Mouse (Mus musculus) G1E-ER4 (cell line): Measurements from ENCODE around the gene Boll. TPM values are rescaled to one million over a fixed set of nuclear protein-coding genes. Genes with fewer than 3 reads are reported as not detected.

Source experiments
- GATA1 ChIP-seq: IDR thresholded peaks from one replicate; pipeline ENCODE4 v1.8.0; 2012; ENCODE audit warnings: low read length, inconsistent platforms
- polyA plus RNA-seq: library from polyadenylated mRNA; stranded (reverse); fragments of >175 nt; gene quantifications from 2 replicates; pipeline ENCODE4 v1.2.3, GENCODE M21; 2012

Boll gene
- polyA plus RNA-seq, 1 experiment: not detected

DNA sequence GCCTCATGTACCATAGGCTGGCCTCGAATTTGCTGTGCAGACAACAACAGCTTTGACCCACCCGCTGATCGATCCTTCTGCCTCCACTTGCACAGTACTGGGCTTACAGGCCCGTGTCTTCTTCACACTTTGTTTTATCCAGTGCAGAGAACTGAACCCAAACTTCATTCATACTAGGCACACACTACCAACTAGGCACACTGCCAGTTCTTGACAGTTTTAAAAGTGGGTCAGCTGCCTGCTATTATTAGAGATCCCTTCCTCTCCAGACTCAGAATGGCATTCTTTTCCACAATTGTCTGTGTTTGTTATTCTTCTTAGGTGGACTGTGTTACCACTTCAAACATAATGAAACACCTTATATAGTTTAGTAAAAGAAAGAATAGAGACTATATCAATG lies 141.9 kb downstream of the Boll start:
- no peak for TF ChIP-seq GATA1

DNA sequence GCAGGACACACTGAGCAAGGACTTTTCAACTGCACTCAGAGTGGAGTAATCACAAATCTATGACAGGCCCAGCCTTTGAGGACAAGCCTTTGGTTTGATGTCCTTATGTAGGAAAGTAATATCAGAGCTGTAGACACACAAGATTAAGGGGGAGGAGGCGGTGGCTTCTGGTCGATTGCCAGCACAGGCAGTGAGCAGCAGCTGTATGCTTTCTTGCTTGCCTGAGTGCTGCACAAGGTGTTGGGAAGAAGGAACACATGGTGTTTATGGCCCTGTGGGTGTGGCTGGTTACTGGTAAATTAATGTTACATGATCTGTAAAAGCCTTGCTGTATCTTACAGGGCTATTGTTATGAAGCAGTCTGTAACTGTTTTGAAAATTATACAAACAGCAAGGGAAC lies 146.1 kb downstream of the Boll start:
- no peak for TF ChIP-seq GATA1

DNA sequence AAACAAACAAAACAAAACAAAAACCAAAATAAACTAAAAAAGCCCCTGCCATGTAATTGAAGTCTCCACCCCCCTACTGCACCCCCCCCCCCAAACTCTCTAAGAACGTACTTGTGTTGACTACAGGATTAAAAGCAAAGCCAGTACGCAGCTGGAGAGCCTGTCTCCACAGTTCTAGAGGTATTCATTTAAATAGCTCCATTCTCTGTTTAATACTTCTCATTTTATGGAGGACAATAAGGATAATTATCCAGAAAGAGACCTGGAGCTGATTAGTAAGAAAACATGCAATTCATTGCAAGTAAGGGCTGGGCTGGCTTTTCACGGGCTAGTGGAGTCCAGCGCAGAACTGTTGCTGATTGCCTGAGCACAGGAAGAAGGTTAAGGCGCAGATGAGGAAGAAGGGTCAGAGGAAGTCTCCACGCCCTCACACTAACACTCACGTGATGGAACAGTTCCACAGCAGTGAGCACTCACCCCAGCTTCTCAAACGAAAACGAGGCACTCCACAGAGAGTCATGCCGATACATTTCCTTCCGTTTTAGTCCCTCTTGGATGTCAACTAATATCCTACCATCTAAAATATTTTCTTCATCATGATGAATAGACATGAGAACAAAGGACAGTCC lies 148.0 kb downstream of the Boll start:
- TF ChIP-seq GATA1: no peak

DNA sequence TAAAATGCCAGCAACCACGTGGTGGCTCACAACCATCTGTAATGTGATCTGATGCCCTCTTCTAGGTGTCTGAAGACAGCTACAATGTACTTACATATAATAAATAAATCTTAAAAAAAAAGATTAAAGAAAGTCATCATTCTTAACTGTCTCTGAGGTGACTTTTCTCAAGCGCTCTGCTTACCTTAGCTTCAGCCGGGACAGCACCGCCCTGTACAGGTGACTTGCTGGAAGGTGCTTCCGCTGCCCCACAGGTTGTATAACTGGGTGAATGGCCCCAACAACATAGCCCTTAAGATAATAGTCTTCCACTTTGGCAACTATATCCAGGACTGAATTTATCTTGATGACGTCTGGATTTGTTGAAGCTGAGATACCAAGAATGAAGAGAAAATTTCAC lies 149.3 kb downstream of the Boll start:
- no peak for TF ChIP-seq GATA1

DNA sequence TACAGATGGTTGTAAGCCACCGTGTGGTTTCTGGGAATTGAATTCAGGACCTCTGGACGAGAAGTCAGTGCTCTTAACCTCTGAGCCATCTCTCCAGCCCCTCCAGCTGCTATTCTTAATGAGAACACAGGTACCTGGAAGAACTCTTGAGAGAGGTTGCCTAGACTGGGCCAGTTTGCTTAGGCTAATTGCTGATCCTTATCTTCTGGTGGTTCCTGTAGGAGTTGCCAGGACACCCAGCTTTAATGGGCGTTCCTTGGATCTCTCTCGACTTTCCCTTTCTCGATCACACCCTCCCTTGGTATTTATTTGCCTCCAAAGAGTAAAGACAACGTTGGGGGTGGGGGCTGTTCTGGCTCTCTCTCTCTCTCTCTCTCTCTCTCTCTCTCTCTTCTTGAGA lies 149.8 kb downstream of the Boll start:
- no peak for TF ChIP-seq GATA1

DNA sequence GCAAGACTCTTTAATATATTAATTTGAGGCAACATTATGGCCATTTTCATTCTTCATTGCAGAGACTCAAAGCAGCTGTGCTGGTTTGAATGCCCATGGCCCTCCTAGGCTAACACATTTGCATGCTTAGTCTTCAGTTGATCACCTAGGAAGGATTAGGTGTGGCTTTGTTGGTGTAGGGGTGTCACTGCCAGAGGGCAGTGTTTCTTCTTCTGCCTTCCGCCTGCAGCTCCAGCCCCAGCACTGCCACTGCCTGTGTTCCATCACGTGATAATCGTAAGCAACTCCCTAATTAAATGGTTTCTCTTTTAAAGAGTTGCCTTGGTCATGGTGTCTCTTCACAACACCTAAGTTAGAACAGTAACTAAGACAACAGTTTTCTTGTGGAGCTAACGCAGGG lies 150.5 kb downstream of the Boll start:
- no peak for TF ChIP-seq GATA1

DNA sequence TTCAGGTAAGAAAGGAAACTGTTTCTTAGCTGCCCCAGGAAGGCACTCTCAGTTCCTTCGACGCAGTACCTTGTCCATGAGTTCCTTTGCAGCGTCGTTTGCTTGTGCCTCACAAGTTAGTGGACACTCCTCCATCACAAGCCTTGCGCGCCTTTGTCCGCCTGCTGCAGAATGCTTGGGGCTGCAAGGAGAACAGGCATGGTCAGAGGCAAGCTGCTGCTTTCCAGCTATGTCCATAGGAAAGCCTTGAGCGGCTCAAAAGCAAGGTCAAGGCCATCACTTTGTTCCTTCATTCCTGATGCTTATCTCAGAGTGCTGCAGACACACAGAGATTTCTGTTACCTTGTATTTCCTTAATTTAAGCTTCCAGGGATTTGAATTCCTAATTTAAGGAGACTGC lies 152.2 kb downstream of the Boll start:
- TF ChIP-seq GATA1: no peak

DNA sequence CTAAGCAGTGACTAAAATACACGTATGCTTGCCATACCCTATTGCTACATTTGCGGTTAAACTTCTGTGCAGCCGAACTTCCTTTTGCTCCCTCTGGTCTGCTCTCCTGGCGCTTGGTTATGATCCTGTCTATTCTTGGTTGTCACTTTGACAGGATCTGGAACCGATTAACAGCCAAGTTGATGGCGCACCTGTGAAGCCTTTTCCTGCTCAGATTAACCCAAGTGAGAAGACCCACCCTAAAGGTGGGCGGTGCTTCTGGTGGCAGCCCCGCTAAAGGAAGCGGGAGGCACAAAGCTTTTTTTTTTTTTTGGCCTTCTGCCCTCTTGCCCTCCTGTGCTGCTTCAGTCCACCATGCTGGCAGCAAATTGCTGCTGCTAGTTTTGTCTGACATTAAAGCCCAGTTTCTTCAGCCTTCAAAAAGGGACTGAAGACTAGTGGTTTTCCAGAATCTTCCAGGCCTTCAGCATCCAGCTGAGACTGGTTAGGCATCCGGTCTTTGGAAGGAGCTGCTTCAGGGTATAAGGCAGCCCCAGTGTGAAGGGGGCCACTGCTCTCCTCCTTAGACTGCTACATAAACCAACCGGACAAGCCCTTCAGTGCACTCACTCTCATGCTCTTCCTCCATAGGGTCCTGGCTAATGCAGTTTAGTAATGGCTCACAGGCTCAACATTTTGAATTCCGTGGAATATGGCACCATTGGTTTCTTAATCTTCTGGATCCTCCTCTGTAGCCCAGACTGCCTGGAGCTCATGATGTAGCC lies 152.9 kb downstream of the Boll start:
- no peak for TF ChIP-seq GATA1

DNA sequence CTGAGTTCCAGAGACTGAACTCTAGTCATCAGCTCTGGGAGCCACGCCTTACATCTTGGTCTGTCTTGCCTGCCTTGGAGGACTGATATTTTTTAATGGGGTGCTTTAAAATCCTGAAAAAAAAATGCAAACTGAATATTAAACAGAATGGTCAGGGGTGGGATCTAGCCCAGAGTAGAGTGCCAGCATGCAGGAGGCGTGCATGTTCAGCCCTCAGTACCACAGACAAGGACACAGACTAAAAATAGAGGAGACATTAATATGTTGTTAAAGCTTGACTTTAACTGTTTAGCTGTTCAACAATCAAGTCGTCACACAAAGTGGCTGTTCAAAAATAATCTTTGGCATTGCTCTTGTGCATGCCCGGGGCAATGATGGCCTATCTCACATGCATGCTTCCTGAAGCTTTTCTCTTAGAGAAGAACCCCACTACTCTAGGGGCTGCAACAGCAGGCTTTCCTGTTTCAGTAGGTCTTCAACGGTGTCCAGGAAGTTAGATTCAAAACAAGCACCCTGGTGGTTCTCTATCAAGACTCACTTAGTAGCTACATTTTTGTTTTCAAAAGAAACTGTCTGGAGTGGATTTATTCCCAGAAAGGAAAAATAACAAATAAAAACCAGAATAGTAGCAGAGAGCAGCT lies 154.6 kb downstream of the Boll start:
- TF ChIP-seq GATA1: no peak

DNA sequence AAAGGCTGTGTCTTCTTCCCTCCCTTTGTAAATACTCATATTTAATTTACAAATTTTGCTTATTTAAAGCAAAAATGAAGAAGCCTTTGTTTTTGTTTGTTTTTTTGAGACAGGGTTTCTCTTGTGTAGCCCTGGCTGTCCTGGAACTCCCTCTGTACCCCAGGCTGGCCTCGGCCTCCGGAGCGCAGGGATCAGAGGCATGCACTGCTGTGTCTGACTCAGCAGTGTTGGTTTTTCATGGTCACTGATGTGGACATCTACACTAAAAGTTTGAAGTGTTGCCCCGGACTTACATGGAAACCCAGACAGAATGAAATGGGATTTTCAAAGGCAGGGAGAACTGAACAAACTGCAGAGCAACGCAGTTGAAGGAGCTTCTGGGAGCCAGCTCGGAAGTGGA lies 155.7 kb downstream of the Boll start:
- TF ChIP-seq GATA1: no peak

DNA sequence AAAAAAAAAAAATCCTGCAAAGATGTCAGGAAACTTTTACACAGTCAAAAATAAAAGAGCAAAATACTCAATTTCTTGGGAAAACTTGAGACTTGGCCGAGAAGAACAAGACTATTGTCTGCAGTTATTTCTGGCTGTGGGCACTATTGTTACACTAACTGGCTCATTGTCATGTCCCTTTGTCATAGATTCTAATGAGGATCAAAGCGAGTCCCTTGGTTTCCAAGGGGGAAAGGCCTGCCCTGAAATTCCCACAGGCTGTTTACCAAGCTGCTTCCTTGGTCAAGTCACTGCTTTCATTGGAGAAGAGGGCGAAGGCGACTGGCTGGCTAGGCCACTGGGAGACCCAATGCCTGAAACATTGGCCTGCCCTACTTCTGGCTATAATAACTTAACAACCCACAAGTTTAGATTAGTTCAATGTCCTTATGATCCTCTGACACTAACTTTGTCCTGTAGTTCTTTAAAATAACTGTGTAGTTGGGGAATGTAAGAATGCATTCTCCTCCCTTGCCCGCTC lies 157.4 kb downstream of the Boll start:
- TF ChIP-seq GATA1: no peak

DNA sequence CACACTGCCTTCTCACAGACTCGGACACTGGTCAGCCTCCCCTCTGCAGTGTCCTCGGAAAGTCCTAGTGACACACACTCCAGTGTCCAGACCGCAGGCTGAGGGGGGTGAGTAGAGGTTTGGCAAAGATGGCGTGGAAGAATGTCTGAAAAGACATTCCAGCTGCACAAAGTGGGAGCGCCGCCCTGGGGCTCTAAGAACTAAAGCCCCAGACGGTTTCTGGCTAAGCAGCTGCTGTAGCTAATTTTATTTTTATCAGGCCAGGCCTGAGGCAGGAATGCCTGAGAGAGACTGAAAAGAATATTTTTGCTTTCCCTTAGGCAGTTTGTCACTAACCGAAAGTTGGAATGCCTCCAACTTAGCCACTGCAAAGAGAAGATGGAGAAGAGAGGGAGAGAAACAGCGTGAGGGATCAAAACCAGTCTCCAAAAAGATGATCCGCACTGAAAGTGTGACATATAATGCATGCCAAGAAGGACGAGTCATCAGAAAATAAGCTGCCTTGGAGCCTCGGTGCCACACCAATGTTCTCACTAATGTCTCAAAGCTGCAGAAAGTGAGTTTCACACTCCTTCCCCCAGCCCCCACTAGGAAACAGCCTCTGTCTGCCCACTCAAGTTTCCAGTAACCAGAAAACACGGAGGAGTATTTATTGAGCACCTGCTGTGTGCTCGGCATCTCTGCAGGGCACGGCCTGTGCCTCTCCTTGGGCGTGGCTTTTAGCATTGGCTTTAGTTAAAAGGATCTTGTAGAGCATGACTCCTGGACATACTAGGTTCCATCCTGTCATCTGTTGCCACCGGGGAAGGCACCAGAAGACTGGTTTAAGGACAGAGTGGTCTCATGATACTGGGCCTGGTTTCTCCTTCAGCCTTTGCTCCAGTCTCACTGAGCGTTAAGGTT lies 161.2 kb downstream of the Boll start:
- no peak for TF ChIP-seq GATA1

DNA sequence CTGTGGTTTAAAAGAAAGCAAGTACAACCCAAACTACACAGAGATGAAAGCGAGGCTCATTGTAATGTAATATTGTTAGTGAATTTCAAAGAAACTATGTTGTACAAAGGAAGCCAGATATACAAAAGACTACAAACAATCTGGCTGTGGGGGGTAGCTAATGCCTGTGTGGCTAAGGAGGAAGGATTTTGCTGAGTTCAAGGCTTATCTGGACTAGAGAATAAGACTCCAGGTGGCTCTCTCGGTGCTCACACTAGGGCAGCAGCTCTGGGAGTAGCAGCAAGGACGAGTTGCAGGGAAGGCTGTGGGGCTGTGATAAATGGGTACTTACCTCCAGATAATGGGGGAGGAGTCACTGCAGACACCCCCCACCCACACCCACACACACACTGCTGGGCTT lies 164.6 kb downstream of the Boll start:
- TF ChIP-seq GATA1: no peak

Other genes starting within 250 kb of the Boll start
- 7.5 and 12.5 TPM in 2 replicates for gene Mob4, start 232.2 kb downstream of the Boll start, polyA plus RNA-seq
- gene Rftn2, start 136.7 kb downstream of the Boll start, polyA plus RNA-seq: 0.03 TPM in 1 of 2 replicates, not detected in the other
- gene Mars2, start 126.3 kb downstream of the Boll start, polyA plus RNA-seq: 3.8 and 4.1 TPM in 2 replicates
- not detected in 2 replicates for gene Plcl1, start 42.5 kb upstream of the Boll start, polyA plus RNA-seq